ENCODE assay signal across 8 mouse cellular contexts in genomic region chr17:78198820-78199219, GRCm38 (mm10). TPM values are rescaled to one million over a fixed set of nuclear protein-coding genes. Genes with fewer than 3 reads are reported as not detected.
DNase-seq lines count a peak whose midpoint lies in the region; ATAC-seq and TF ChIP-seq lines count a peak whose summit lies in the region.

No protein-coding gene starts in this region.

- peak overlapping the region; percentile 67 for H3K9ac ChIP-seq in forebrain, postnatal 0 days
- H3K9ac ChIP-seq in liver, embryonic 16.5 days (ENCODE audit: low read depth, low read length) = no peak overlapping the region

- H3K9me3 ChIP-seq in heart, embryonic 10.5 days = no peaks in the 10 kb centered on the region
- no peaks in the 10 kb centered on the region for H3K9me3 ChIP-seq in forebrain, postnatal 0 days (ENCODE audit: low read length)
- H3K9me3 ChIP-seq in liver, embryonic 16.5 days (replicated peaks; ENCODE audit: control insufficient read depth, low read length) = no peaks in the 10 kb centered on the region

- DNase-seq in heart, embryonic 10.5 days (ENCODE audit: low spot score) = no peak
- no peak for DNase-seq in heart, postnatal 25 days (ENCODE audit: low spot score)
- DNase-seq in ES-CJ7 (ENCODE audit: low read depth, low spot score) = peak; percentile 9
- DNase-seq in forebrain, postnatal 0 days = peak; percentile 12
- DNase-seq in Muller cell, postnatal 12 days (ENCODE audit: inconsistent ontology term) = no peak
- DNase-seq in spleen, postnatal 10 days (ENCODE audit: low spot score in 2 of 2) = no peak

- H3K27ac ChIP-seq in heart, embryonic 10.5 days = no peak overlapping the region
- H3K27ac ChIP-seq in forebrain, postnatal 0 days (ENCODE audit: low read depth, low read length) = 0 out of 2 replicates have a peak overlapping the region, but pooled peaks have one; percentile 9
- H3K27ac ChIP-seq in liver, embryonic 16.5 days (ENCODE audit: low read length) = no peak overlapping the region

- TF ChIP-seq CTCF in forebrain, postnatal 0 days (IDR thresholded peaks at IDR 0.05; ENCODE audit: low read depth) = peak; percentile 35; the same call in 1 of the 2 replicates

- intact Hi-C loops in heart, postnatal 25 days (cut with DNase I) = loop anchor here (5.0 to 10.0 kb wide), 3 partner anchors 163 to 406 kb away; partner anchors contain the start of gene Fez2

- peak overlapping the region; percentile 88; the same call in 1 of the 2 replicates for H3K4me3 ChIP-seq in heart, embryonic 10.5 days
- H3K4me3 ChIP-seq in forebrain, postnatal 0 days (ENCODE audit: low read depth, low read length) = peak overlapping the region; percentile 79
- H3K4me3 ChIP-seq in liver, embryonic 16.5 days (ENCODE audit: low read depth, low read length) = no peak overlapping the region

- ATAC-seq in forebrain, postnatal 0 days = no peak
- no peak for ATAC-seq in liver, embryonic 16.5 days (ENCODE audit: low read depth)
- ATAC-seq in megakaryocyte progenitor cell, adult 5-6 weeks (replicated peaks; ENCODE audit: poor library complexity) = no peak

- peaks cover 42% of the 10 kb centered on the region for H3K27me3 ChIP-seq in heart, embryonic 10.5 days (ENCODE audit: insufficient read depth, poor library complexity, severe bottlenecking)
- no peaks in the 10 kb centered on the region for H3K27me3 ChIP-seq in forebrain, postnatal 0 days (ENCODE audit: insufficient read depth, low read length)
- H3K27me3 ChIP-seq in liver, embryonic 16.5 days (ENCODE audit: control insufficient read depth, insufficient read depth, low read depth, low read length) = peaks cover 45% of the 10 kb centered on the region

- H3K4me2 ChIP-seq in forebrain, postnatal 0 days (ENCODE audit: low read depth) = peak overlapping the region; percentile 94
- H3K4me2 ChIP-seq in liver, embryonic 16.5 days (ENCODE audit: low read depth, low read length) = peak overlapping the region; percentile 80; the same call in 1 of the 2 replicates

- no peaks in the 10 kb centered on the region for H3K36me3 ChIP-seq in heart, embryonic 10.5 days
- H3K36me3 ChIP-seq in forebrain, postnatal 0 days (ENCODE audit: insufficient read depth) = no peaks in the 10 kb centered on the region
- H3K36me3 ChIP-seq in liver, embryonic 16.5 days (ENCODE audit: control insufficient read depth, insufficient read depth) = no peaks in the 10 kb centered on the region

- H3K4me1 ChIP-seq in heart, embryonic 10.5 days = peaks cover 31% of the 10 kb centered on the region
- H3K4me1 ChIP-seq in forebrain, postnatal 0 days (ENCODE audit: insufficient read depth) = peaks cover 4% of the 10 kb centered on the region; the same call in 1 of the 2 replicates
- peaks cover 5% of the 10 kb centered on the region for H3K4me1 ChIP-seq in liver, embryonic 16.5 days (ENCODE audit: control insufficient read depth, low read depth, low read length)

- WGBS in heart, embryonic 10.5 days = 7% methylated on average over 4 of the region's 4 CpGs
- WGBS in forebrain, postnatal 0 days = 8% methylated on average over 4 of the region's 4 CpGs
- WGBS in liver, embryonic 16.5 days (ENCODE audit: insufficient replicate concordance) = 15% methylated on average over 4 of the region's 4 CpGs

RNA-seq across cellular contexts. Expression of gene Crim1, which starts 1.2 kb away (rescaled TPM):
- 2.0 and 3.6 TPM in 2 replicates for polyA plus RNA-seq in heart, embryonic 10.5 days (2016; fragmentation: Nextera tagmentation; extraction: Ambion mirVana)
- total RNA-seq in heart, postnatal 25 days (2021) = 10 to 100 TPM; 45.2 to 48.7 TPM
- total RNA-seq in forebrain, postnatal 0 days (2014; rRNA removed) = 55.9 and 88.9 TPM in 2 replicates
- 7.1 and 14.1 TPM in 2 replicates for polyA plus RNA-seq in forebrain, postnatal 0 days (2015; fragmentation: Nextera tagmentation; extraction: Ambion mirVana)
- polyA plus RNA-seq in liver, embryonic 16.5 days (2015; fragmentation: Nextera tagmentation; extraction: Ambion mirVana) = 0.41 and 0.63 TPM in 2 replicates
- total RNA-seq in megakaryocyte progenitor cell, adult 5-6 weeks (2015) = 1.2 and 2.1 TPM in 2 replicates
- 0.79 and 1.3 TPM in 2 replicates for total RNA-seq in megakaryocyte progenitor cell, adult 5-6 weeks (2017)

Comparison
In these comparisons a context has a peak if more than half of its experiments do, and no peak if none do; other contexts are left out.
1. DNase-seq: peak in ES-CJ7 (single experiment) and forebrain, postnatal 0 days (single experiment); none in heart, embryonic 10.5 days (single experiment), heart, postnatal 25 days (single experiment), Muller cell, postnatal 12 days (single experiment) and spleen, postnatal 10 days (0 of 2).
2. RNA of gene Crim1, which starts 1.2 kb away (total RNA-seq): 55.9 to 88.9 TPM in forebrain, postnatal 0 days and 45.2 to 48.7 TPM in heart, postnatal 25 days; 0.79 to 2.1 TPM in megakaryocyte progenitor cell, adult 5-6 weeks; every median in the first group is over 10 times any median in the second.